Mouse (Mus musculus) spleen, adult 12 weeks (tissue): ENCODE results near the gene Spata13.

Experiments
- DNase-seq: peaks from one replicate; pipeline ENCODE4 v3.0.0; 2022; ENCODE audit warnings: low spot score

Spata13 gene

GRCm38 (mm10) chr14:60676625-60677314 lies 43.0 kb downstream of the Spata13 start:
- no peak for DNase-seq

GRCm38 (mm10) chr14:60682361-60683023 lies 48.7 kb downstream of the Spata13 start:
- DNase-seq = no peak

DNA sequence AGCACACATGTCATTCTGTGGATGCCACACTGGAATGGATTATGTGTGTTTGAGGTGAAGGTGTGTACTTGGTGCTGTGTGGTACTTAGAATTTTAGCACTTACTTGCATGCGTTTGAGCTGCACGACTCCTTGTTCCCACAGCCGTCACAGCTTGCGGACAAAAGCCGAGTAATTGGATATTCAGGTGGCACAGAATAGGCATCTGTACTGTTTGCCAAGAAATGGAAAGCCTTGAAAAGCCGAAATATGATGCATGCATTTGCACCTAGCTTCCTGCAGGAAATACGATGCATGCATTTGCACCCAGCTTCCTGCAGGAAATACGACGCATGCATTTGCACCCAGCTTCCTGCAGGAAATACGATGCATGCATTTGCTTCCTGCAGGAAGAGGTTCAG lies 50.2 kb downstream of the Spata13 start:
- no peak for DNase-seq

GRCm38 (mm10) chr14:60686733-60687132 lies 52.9 kb downstream of the Spata13 start:
- no peak for DNase-seq

- DNase-seq = no peak
Measured at GRCm38 (mm10) chr14:60687241-60687640, 53.4 kb downstream of the Spata13 start.

- peak; percentile 38 for DNase-seq
Measured at GRCm38 (mm10) chr14:60688509-60689205, 54.9 kb downstream of the Spata13 start.

GRCm38 (mm10) chr14:60689768-60690167 lies 56.0 kb downstream of the Spata13 start:
- DNase-seq = no peak

- no peak for DNase-seq
Measured at GRCm38 (mm10) chr14:60690631-60691030, 56.8 kb downstream of the Spata13 start.

GRCm38 (mm10) chr14:60693122-60693536 lies 59.3 kb downstream of the Spata13 start:
- no peak for DNase-seq

DNA sequence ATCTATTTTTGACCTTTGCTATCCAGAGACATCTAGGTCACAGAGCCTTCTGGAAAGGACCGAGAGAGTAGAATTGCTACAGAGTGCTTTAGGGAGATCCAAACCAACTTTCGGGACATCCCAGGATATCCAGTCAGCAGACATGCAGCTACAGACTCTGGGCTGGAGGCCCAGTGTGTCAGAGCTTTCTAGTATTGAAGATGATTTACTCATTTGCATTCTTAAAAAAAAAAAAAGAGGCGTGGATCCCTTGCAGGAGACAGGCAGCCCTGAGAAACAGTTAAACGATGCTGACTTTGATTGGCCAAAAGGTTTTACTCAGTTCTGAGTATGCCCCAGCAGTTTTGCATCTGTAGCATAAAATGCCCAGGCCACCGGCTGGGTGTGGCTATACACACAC lies 59.9 kb downstream of the Spata13 start:
- no peak for DNase-seq

DNA sequence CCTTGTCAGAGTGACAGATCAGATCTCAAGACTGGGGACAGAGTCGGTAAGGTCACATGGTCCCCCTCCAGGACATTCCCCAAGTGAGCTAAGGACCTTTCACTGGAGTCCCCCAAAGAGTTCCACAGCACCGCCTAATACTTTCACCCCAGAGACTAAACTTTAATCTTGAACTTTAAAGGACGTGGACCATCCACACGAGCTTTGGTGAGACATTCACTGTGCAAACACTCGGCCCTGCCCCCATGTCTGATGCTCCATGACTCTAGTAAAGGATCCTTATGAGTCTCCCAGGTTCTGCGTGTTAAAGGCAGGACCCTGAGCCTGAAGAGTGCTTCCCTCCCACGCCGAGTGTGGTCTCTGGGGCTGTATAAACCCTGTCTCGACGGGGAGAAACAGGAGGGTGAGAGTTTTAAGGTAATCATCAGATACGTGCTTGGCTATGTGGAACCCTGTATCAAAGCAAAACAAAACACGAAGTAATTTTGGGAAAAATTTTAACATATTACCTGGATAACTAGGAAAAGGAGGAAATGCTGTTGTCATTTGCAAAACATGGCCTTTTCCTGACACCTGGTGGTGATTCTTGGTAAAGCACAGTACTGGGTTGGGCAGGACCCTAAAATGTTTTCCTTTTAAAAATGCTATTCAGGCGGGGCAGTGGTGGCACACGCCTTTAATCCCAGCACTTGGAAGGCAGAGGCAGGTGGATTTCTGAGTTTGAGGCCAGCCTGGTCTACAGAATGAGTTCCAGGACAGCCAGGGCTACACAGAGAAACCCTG lies 60.6 kb downstream of the Spata13 start:
- peak; percentile 24 for DNase-seq

DNA sequence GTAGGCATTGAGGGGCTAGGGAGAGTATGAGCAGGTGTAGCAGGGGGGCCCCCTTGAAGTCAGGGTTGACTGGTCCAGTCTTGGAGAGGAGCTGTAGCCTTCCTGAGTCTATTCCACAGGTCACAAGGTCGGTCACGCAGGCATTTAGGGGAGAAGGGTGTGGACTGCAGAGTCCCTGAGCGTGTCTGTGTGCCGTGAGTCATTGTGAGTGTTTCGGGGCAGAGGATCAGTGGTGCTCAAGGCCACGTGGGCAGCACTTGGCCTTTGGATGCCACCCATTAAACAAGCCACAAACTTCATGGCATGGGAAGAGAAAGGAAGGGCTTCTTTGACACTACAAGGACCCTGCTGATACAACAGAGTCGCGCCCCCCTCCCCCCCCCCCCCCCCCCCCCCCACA lies 63.5 kb downstream of the Spata13 start:
- no peak for DNase-seq

GRCm38 (mm10) chr14:60698980-60699379 lies 65.2 kb downstream of the Spata13 start:
- DNase-seq = no peak

DNA sequence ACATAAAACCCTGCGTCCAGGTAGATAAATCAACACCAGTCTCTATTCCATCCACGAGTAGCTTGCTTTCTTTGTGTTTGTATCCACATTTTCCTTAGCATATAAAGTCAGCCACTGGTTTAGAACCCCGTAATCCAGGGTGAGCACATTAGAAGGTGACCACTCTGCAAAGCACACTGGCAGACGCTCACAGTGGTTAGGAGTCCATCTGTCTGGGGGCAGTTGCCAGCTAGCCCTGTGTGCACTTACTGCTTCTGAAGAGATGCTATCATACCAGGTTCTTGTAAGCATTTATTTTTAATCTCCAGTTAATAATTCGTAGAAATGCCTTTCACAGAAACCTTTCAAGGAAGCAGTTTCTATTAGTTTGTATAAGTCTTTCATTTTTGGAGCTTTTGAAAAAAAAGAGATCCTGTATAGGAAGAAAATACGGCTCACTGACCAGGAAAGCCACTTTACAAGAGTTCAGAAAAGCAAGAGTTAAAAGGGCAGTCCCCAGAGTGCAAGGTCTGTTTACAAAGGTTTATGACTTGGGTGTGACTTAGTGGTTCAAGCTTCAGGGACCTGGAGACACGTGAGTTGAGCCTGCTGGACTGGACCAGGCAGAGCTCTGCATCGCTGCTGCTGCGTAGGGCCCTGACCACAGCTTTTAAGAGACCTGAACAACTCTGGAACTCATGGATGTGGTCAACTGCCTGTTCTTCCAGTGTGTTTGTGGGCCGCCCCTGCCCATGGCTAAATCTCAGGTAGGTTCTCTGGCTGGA lies 68.8 kb downstream of the Spata13 start:
- DNase-seq = no peak

DNA sequence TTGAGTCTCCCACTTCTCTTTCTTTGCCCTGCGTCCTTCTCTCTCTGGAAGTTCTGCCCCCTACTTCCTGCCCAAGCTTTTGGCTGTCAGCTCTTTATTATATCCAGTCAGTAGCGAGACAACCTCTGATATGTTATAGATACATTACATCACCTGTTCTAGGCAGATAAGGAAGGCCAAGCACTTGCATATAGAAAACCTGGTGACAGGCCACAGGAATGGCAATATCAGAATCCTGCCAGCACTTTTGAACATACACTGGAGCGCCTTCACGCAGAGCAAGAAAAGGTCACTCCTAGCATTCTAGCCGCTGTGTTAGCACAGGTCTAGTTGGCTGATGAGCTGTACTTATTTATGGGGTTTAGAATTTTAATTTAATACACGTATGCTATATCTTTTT lies 70.7 kb downstream of the Spata13 start:
- DNase-seq = no peak

- peak; percentile 25 for DNase-seq
Measured at GRCm38 (mm10) chr14:60704961-60705360, 71.2 kb downstream of the Spata13 start.

GRCm38 (mm10) chr14:60709192-60709591 lies 75.4 kb downstream of the Spata13 start:
- no peak for DNase-seq

DNA sequence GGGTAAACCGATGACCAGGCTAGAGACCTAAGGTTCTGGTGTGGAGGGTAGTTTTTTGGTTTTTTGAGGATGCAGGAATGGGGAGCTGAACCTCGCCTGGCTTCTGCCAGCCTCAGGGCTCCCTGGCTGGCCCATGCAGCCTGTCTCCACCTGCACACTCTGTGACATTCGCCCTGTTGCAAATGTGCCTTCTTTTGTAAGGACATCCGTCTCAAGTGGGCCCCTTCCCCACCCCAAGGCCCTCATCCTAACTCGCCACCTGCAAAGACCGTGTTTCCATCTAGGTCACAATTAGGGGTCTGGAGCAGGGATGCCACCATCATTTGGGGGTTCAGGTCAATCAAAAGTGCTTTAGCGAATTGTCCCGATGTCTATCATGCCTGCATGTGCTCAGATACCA lies 75.9 kb downstream of the Spata13 start:
- no peak for DNase-seq

DNA sequence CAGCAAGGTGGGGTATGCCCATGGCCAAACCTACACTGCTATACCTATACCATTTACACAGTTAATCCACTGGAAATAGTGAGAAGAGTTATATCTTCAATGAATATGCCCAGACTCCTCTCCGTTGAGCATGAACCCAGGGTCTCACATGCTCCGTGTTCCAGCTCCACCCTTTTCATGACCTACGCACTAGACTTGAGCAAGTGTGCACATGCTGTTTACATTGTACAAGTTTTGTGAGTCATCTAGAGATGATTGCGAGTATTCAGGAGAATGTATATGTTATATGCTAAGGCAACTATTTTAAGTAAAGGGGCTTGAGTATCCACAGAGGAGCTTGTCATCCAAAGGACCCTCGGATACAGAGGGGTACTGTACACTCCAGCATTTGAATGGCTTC lies 77.4 kb downstream of the Spata13 start:
- no peak for DNase-seq

- no peak for DNase-seq
Measured at GRCm38 (mm10) chr14:60711590-60712288, 77.9 kb downstream of the Spata13 start.

DNA sequence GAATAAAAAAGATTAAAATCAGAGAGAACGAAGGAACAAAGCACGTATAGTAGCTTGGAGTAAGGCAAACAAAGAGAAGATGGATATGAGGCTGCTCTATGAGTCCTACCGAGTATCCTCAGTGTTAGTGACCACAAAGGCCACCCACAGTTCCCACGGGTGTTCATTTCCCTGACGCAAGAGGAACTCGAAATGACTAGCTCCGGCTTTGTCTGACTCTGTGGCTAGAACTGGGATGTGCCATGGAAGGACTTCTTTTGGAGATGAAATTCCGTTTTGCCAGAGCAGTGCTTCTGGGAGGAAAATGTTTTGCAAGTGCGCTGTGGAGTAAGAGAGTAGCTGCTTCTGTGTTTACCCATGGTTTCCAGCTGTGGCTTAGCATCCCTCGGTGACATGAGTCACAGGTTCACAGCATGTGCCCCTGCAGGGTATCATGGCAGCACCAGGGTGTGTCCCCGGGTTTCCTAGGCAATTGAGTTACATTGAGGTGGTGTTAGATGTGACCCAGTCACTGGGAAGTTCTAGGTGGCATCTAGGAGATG lies 78.6 kb downstream of the Spata13 start:
- DNase-seq = no peak
